Mouse (Mus musculus) spleen, adult 2 months (tissue): Measurements from ENCODE around the gene Akp3. TPM values are rescaled to one million over a fixed set of nuclear protein-coding genes. Genes with fewer than 3 reads are reported as not detected.

ENCODE experiments used
- DNase-seq, 2 experiments: peaks; one replicate each; pipeline versions ENCODE4 v3.0.0 to v3.0.0-alpha.2; 2012 to 2021; ENCODE audit warnings: low spot score in 2 of 2, low read depth in 1 of 2
- H3K27ac ChIP-seq: fragments of 200-500 bp; 2 replicates; pipeline ENCODE4 v1.5.1; 2012; ENCODE audit warnings: low read length, inconsistent platforms; ENCODE audit not compliant: insufficient read depth
- H3K27me3 ChIP-seq: fragments of 200-500 bp; 2 replicates; pipeline ENCODE4 v1.6.1; 2012; ENCODE audit warnings: mild to moderate bottlenecking, moderate library complexity, low read length, inconsistent platforms; ENCODE audit not compliant: control insufficient read depth, insufficient read depth
- H3K36me3 ChIP-seq: fragments of 200-500 bp; 2 replicates; pipeline ENCODE4 v1.6.1; 2012; ENCODE audit warnings: mild to moderate bottlenecking, low read length, inconsistent platforms; ENCODE audit not compliant: control insufficient read depth, insufficient read depth
- H3K4me1 ChIP-seq: fragments of 200-500 bp; 2 replicates; pipeline ENCODE4 v1.6.1; 2011; ENCODE audit warnings: inconsistent platforms; ENCODE audit not compliant: control insufficient read depth, insufficient read depth, insufficient read length
- H3K4me3 ChIP-seq: fragments of 200-500 bp; 2 replicates; pipeline ENCODE4 v1.5.1; 2011; ENCODE audit warnings: mild to moderate bottlenecking, inconsistent platforms; ENCODE audit not compliant: insufficient read depth, insufficient read length; ENCODE audit errors: extremely low read depth
- CTCF ChIP-seq: fragments of 200-500 bp; IDR thresholded peaks from 2 replicates; pipeline ENCODE4 v1.5.1; 2011; ENCODE audit warnings: mild to moderate bottlenecking, inconsistent platforms; ENCODE audit not compliant: insufficient read depth, insufficient read length, insufficient replicate concordance; ENCODE audit errors: extremely low read depth
- POLR2A ChIP-seq: fragments of 200-500 bp; IDR thresholded peaks from 2 replicates; pipeline ENCODE4 v1.6.1; 2011; ENCODE audit warnings: low read depth, low read length, inconsistent platforms
- WGBS: fragments of 180-500 bp; shearing (Covaris S2); methylation state at CpG from one replicate; pipeline ENCODE4 v1.1.7; 2018; 5-methylcytosine and 5-hydroxymethylcytosine counted together
- polyA plus RNA-seq: library from polyadenylated mRNA; depleted of rRNA; stranded (reverse); fragments of >200 nt; gene quantifications from 2 replicates; pipeline ENCODE4 v1.2.3, GENCODE M21; 2012; rRNA removed

Akp3 gene
- polyA plus RNA-seq, 1 experiment = not detected

DNA sequence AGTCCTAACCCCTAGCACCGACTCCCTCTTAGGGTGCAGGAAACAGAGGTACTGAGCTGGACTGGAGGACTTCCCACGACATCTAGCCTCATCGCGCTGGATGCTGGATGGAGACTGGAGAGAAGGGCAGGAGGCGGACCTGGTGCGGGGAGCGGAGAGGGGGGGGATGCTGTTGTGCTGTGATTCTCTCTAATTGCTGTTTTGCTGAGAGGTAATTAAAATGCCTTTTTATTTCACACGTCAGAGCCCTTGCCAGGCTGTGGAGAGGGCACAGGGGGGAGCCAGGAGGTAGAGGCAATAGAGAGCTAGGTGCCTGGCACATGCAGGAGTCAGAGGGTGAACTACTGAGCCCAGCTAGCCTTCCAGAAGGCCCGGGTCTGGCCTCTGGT, 40.0 kb downstream of the Akp3 start:
- Histone ChIP-seq H3K4me1 (no peaks in the 10 kb centered on the region), H3K27me3 (no peaks in the 10 kb centered on the region), H3K36me3 (no peaks in the 10 kb centered on the region), H3K27ac (no peak overlapping the region), H3K4me3 (no peak overlapping the region)
- DNase-seq = no peak
- TF ChIP-seq CTCF (no peak), POLR2A (no peak)
- 54% methylated on average over 9 of the region's 9 CpGs for WGBS

GRCm38 (mm10) chr1:87170458-87170857, 45.7 kb downstream of the Akp3 start:
- DNase-seq = no peak
- 19% methylated on average over 19 of the region's 19 CpGs for WGBS
- H3K27me3 ChIP-seq = peaks cover 6% of the 10 kb centered on the region; the same call in 1 of the 2 replicates

GRCm38 (mm10) chr1:87171312-87171711, 46.5 kb downstream of the Akp3 start:
- TF ChIP-seq CTCF (no peak), POLR2A (no peak)
- Histone ChIP-seq H3K27ac (no peak overlapping the region), H3K4me1 (no peaks in the 10 kb centered on the region), H3K27me3 (peaks cover 6% of the 10 kb centered on the region; the same call in 1 of the 2 replicates), H3K36me3 (no peaks in the 10 kb centered on the region), H3K4me3 (no peak overlapping the region)
- WGBS = 90% methylated on average over 1 of the region's 1 CpGs
- no peak for DNase-seq

More at GRCm38 (mm10) chr1:87170458-87170857, 45.7 kb downstream of the Akp3 start:
- H3K4me3 ChIP-seq = no peak overlapping the region
- TF ChIP-seq POLR2A (no peak), CTCF (no peak)
- no peaks in the 10 kb centered on the region for H3K36me3 ChIP-seq
- H3K4me1 ChIP-seq = no peaks in the 10 kb centered on the region
- no peak overlapping the region for H3K27ac ChIP-seq

GRCm38 (mm10) chr1:87172316-87172715, 47.5 kb downstream of the Akp3 start:
- Histone ChIP-seq H3K27me3 (peaks cover 6% of the 10 kb centered on the region; the same call in 1 of the 2 replicates), H3K27ac (no peak overlapping the region), H3K4me1 (no peaks in the 10 kb centered on the region), H3K36me3 (no peaks in the 10 kb centered on the region), H3K4me3 (no peak overlapping the region)
- WGBS = 70% methylated on average over 9 of the region's 9 CpGs
- no peak for TF ChIP-seq CTCF
- no peak for TF ChIP-seq POLR2A
- DNase-seq = no peak

DNA sequence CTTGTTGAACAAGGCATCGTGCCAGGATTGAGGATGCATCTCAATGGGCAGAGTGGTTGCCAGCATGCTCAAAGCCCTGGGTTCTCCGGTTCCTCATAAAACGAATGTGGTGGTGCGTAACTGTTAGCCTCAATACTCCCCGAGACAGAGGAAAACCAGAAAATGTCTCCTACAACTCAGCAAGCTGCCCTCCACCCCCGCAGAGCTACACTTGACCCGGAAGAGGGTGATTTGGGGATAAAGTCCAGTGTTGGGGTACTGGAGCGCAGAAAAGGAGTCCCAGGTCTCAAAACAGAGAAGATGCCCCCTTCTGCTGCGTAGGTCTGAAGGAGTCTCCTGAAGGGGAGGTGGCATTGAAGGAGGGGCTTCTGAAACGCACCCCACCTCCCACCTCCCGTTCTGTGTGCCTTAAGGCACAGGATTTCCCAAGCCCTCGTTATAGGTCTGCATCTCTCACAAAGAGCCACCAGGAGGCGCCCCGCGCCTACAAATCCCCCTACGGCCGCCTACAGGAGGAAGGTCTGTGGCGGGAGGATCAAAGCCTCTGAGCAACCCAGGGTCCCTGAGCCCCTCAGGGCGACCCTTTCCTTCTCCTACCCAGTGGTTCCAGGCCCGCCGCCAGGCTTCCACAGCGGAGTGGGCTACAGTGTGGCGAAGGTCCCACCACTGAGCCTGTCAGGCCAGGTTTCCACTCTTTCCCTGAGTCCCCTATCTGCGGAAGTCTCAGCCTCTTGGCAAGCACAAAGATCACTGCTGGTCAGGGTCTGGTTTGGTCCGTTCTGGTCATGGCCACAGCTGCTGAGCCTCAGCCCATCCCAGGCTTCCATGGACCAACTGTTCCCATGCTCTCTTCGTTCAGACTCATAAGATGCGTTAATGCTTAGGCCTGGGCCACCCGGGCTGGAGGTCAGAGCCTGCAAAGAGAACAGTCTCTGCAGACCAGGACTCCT, 49.5 kb downstream of the Akp3 start:
- Histone ChIP-seq H3K4me3 (no peak overlapping the region), H3K4me1 (no peaks in the 10 kb centered on the region), H3K27ac (no peak overlapping the region), H3K36me3 (no peaks in the 10 kb centered on the region), H3K27me3 (peaks cover 6% of the 10 kb centered on the region; the same call in 1 of the 2 replicates)
- TF ChIP-seq POLR2A = no peak
- TF ChIP-seq CTCF = peak; percentile 68; the same call in 1 of the 2 replicates
- DNase-seq = peak; percentile 17 to 28
- 35% methylated on average over 28 of the region's 28 CpGs for WGBS

GRCm38 (mm10) chr1:87175852-87176292, 51.1 kb downstream of the Akp3 start:
- H3K27me3 ChIP-seq = peaks cover 4% of the 10 kb centered on the region; the same call in 1 of the 2 replicates
- H3K27ac ChIP-seq = no peak overlapping the region
- TF ChIP-seq CTCF (no peak), POLR2A (no peak)
- no peak overlapping the region for H3K4me3 ChIP-seq
- no peaks in the 10 kb centered on the region for H3K4me1 ChIP-seq
- DNase-seq = no peak
- 30% methylated on average over 11 of the region's 11 CpGs for WGBS
- no peaks in the 10 kb centered on the region for H3K36me3 ChIP-seq

Other genes starting within 250 kb of the Akp3 start
- gene Alppl2, start 35.0 kb upstream of the Akp3 start, polyA plus RNA-seq = not detected in 2 replicates
- gene Alpi, start 23.4 kb upstream of the Akp3 start, polyA plus RNA-seq = not detected in 2 replicates
- 0.39 and 0.76 TPM in 2 replicates for gene Ecel1, start 31.5 kb downstream of the Akp3 start, polyA plus RNA-seq
- gene Prss56, start 58.3 kb downstream of the Akp3 start, polyA plus RNA-seq = not detected in 2 replicates
- not detected in 2 replicates for gene Chrnd, start 65.6 kb downstream of the Akp3 start, polyA plus RNA-seq
- gene Chrng, start 79.7 kb downstream of the Akp3 start, polyA plus RNA-seq = not detected in 2 replicates
- gene Eif4e2, start 88.9 kb downstream of the Akp3 start, polyA plus RNA-seq = 18.9 and 21.6 TPM in 2 replicates
- gene Efhd1, start 139.4 kb downstream of the Akp3 start, polyA plus RNA-seq = 26.0 and 28.0 TPM in 2 replicates
- 22.3 and 22.8 TPM in 2 replicates for gene Gigyf2, start 202.0 kb downstream of the Akp3 start, polyA plus RNA-seq